Mouse (Mus musculus) ES-E14 (cell line): ENCODE data around the gene Lmnb2.

Source experiments
- CHD2 ChIP-seq: IDR thresholded peaks from 2 replicates; pipeline ENCODE4 v1.6.1; 2014; ENCODE audit warnings: mild to moderate bottlenecking, low read depth, low read length, inconsistent platforms
- HCFC1 ChIP-seq: IDR thresholded peaks from 2 replicates; pipeline ENCODE4 v1.6.1; 2012; ENCODE audit warnings: low read length, inconsistent platforms, borderline replicate concordance; ENCODE audit not compliant: insufficient read depth
- MAFK ChIP-seq: IDR thresholded peaks from 2 replicates; pipeline ENCODE4 v1.6.1; 2014; ENCODE audit warnings: mild to moderate bottlenecking, low read depth, low read length, inconsistent platforms; ENCODE audit not compliant: insufficient read depth
- ZC3H11A ChIP-seq: IDR thresholded peaks from 2 replicates; pipeline ENCODE4 v1.6.1; 2012; ENCODE audit warnings: low read depth, mild to moderate bottlenecking, inconsistent platforms, low read length, borderline replicate concordance
- ZNF384 ChIP-seq: IDR thresholded peaks from 2 replicates; pipeline ENCODE4 v1.6.1; 2012; ENCODE audit warnings: low read depth, low read length, inconsistent platforms

DNA sequence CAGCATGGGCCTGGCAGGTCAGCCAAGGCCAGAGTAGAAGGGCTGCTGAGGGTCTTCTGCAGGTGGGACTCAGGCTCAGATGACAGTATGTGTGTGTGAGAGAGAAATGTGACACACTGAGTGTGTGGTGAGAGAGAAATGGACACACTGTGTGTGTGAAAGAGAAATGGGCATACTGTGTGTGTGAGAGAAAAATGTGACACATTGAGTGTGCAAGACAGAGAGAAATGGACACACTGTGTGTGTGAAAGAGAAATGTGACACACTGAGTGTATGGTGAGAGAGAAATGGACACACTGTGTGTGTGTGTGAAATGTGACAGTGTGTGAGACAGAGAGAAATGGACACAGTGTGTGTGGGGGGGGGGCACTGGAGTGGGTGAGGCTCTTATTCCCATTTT lies 6.2 kb downstream of the Lmnb2 start:
- TF ChIP-seq ZNF384 (no peak), HCFC1 (no peak), CHD2 (no peak), MAFK (no peak), ZC3H11A (no peak)
